Mouse (Mus musculus) midbrain, postnatal 0 days (tissue): Measurements from ENCODE around the gene Ncor2. TPM values are rescaled to one million over a fixed set of nuclear protein-coding genes. Genes with fewer than 3 reads are reported as not detected.

Source experiments
- ATAC-seq: fragments of 200-750 bp; cut with Nextera tagmentation; 2 replicates; pipeline ENCODE4 v1.8.0; 2017; ENCODE audit warnings: moderate number of reproducible peaks, mild to moderate bottlenecking, moderate TSS enrichment, moderate library complexity; ENCODE audit not compliant: low FRiP score
- DNase-seq: peaks from one replicate; pipeline ENCODE4 v3.0.0-alpha.2; 2015; ENCODE audit warnings: low spot score
- H3K27ac ChIP-seq: fragments of 300-500 bp; sonication (generic); 2 replicates; pipeline ENCODE4 v1.5.1; 2014; ENCODE audit warnings: low read depth, mild to moderate bottlenecking, low read length, mixed read lengths
- H3K27me3 ChIP-seq: fragments of 300-500 bp; sonication (generic); 2 replicates; pipeline ENCODE4 v1.6.1; 2014; ENCODE audit warnings: low read length, control low read depth, mixed read lengths; ENCODE audit not compliant: insufficient read depth
- H3K36me3 ChIP-seq: fragments of 300-500 bp; sonication (generic); 2 replicates; pipeline ENCODE4 v1.6.1; 2014; ENCODE audit warnings: low read length, control low read depth, mixed read lengths; ENCODE audit not compliant: insufficient read depth
- H3K4me1 ChIP-seq: fragments of 300-500 bp; sonication (generic); 2 replicates; pipeline ENCODE4 v1.6.1; 2014; ENCODE audit warnings: mild to moderate bottlenecking, control low read depth, antibody characterized with exemption, low read length, mixed read lengths; ENCODE audit not compliant: insufficient read depth
- H3K4me2 ChIP-seq: fragments of 300-500 bp; sonication (generic); 2 replicates; pipeline ENCODE4 v1.6.1; 2014; ENCODE audit warnings: low read depth, mild to moderate bottlenecking, low read length, mixed read lengths; ENCODE audit not compliant: poor library complexity, severe bottlenecking
- H3K4me3 ChIP-seq: fragments of 300-500 bp; sonication (generic); 2 replicates; pipeline ENCODE4 v1.5.1; 2014; ENCODE audit warnings: low read depth, mild to moderate bottlenecking, low read length, moderate library complexity
- H3K9ac ChIP-seq: fragments of 300-500 bp; sonication (generic); replicated peaks from 2 replicates; pipeline ENCODE4 v1.6.1; 2014; ENCODE audit warnings: mild to moderate bottlenecking, low read length, moderate library complexity, mixed read lengths; ENCODE audit not compliant: poor library complexity, severe bottlenecking
- H3K9me3 ChIP-seq: fragments of 300-500 bp; sonication (generic); 2 replicates; pipeline ENCODE4 v1.6.1; 2016; ENCODE audit warnings: low read length, control low read depth
- CTCF ChIP-seq: IDR thresholded peaks from 2 replicates; pipeline ENCODE4 v1.5.1; 2016; ENCODE audit warnings: antibody characterized with exemption, mild to moderate bottlenecking
- WGBS: fragments of 180-500 bp; shearing (Covaris S2); extraction: QIAGEN DNeasy Blood & Tissue Kit; methylation state at CpG from one replicate; pipeline ENCODE4 v1.1.7; 2014; 5-methylcytosine and 5-hydroxymethylcytosine counted together
- polyA plus RNA-seq: library from polyadenylated mRNA; unstranded; fragments of >200 nt; fragmentation: Nextera tagmentation; extraction: Ambion mirVana; gene quantifications from 2 replicates; pipeline ENCODE4 v1.2.1, GENCODE M21; 2015
- total RNA-seq: library from RNA; depleted of rRNA; stranded (reverse); fragments of >200 nt; gene quantifications from 2 replicates; pipeline ENCODE4 v1.2.3, GENCODE M21; 2014

The Ncor2 gene
- total and polyA plus RNA-seq, 2 experiments from 2014 or later = 17.8 to 22.8 TPM

DNA sequence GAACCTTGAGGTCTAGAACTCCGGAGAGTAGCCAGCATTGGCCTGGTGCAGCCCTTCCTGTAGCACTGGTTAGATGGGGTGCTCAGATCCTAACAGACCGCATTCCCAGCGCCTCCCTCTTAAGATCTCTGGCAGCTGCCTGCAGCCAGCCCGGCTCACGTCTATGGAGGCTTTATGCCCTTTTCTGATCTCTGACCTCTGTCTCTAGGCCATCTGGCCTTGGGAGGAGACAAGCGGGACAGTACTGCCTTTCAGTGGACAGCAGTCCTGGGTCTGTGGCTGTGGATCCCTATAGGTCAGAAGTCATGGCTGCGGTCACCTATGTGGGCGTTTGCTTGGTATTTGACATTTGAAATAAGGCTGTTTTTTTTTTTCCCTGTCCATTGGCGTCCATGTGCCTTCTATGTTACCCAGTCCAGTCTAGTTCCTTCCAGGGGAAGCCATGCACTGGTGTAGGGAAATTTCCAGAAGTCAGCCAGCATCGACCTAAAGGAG lies 178.2 kb downstream of the Ncor2 start:
- no peak overlapping the region for H3K27ac ChIP-seq
- WGBS = 72% methylated on average over 10 of the region's 10 CpGs
- H3K4me2 ChIP-seq = no peak overlapping the region
- DNase-seq = no peak
- peaks cover 6% of the 10 kb centered on the region; the same call in 1 of the 2 replicates for H3K4me1 ChIP-seq
- no peak overlapping the region for H3K9ac ChIP-seq
- H3K4me3 ChIP-seq = no peak overlapping the region
- H3K36me3 ChIP-seq = no peaks in the 10 kb centered on the region
- no peaks in the 10 kb centered on the region for H3K27me3 ChIP-seq
- ATAC-seq = no peak
- H3K9me3 ChIP-seq = no peaks in the 10 kb centered on the region
- TF ChIP-seq CTCF = no peak

DNA sequence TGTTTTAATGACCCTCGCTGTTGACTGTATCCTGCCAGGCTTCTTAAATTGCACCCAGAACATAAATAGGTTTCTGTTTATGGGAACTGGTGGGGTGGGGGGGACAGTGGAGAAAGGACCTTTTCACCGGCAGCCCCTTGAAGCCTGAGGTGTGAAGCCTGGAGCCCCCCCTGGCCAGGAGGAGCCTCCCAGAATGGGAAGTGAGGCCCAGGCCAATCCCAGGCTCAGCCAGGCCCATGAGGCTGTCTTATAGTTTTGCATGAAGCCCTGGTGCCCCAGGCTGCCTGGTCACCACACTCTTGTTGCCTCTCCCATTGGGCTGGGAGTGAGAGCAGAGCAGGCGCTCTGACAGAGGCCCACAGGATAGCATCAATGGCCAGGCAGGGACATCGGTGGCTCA lies 181.1 kb downstream of the Ncor2 start:
- ATAC-seq = no peak
- Histone ChIP-seq H3K4me2 (no peak overlapping the region), H3K4me3 (no peak overlapping the region)

DNA sequence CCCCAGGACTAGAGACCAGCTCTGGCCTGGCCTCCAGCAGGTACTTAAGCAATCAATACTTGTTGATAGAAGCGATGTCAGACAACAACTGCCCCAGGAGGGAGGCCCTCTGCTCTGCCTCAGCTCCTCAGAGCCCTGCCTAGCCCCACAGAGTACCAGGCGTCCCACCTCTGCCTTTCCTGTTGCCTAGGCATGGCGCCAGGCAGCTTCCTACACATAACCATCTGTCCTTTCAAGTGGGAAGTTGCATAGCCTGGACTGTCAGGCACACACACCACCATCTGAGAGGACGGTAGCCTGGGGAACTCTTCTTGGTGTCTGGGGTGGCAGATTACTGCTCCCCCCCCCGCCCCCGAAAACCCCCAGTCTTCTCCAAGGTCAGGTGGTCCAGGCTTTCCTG lies 182.2 kb downstream of the Ncor2 start:
- no peak overlapping the region for H3K9ac ChIP-seq
- no peak for ATAC-seq
- no peaks in the 10 kb centered on the region for H3K36me3 ChIP-seq
- no peaks in the 10 kb centered on the region for H3K4me1 ChIP-seq
- no peak for TF ChIP-seq CTCF
- WGBS = 70% methylated on average over 6 of the region's 6 CpGs
- no peak overlapping the region for H3K27ac ChIP-seq
- no peak overlapping the region for H3K4me2 ChIP-seq
- DNase-seq = no peak
- H3K4me3 ChIP-seq = no peak overlapping the region
- H3K27me3 ChIP-seq = no peaks in the 10 kb centered on the region
- H3K9me3 ChIP-seq = no peaks in the 10 kb centered on the region

More for the DNA sequence above, 181.1 kb downstream of the Ncor2 start:
- no peak overlapping the region for H3K27ac ChIP-seq
- WGBS = 89% methylated on average over 4 of the region's 4 CpGs
- H3K4me1 ChIP-seq = no peaks in the 10 kb centered on the region
- no peak for DNase-seq
- no peak overlapping the region for H3K9ac ChIP-seq
- H3K27me3 ChIP-seq = no peaks in the 10 kb centered on the region
- TF ChIP-seq CTCF = no peak
- no peaks in the 10 kb centered on the region for H3K36me3 ChIP-seq
- no peaks in the 10 kb centered on the region for H3K9me3 ChIP-seq

DNA sequence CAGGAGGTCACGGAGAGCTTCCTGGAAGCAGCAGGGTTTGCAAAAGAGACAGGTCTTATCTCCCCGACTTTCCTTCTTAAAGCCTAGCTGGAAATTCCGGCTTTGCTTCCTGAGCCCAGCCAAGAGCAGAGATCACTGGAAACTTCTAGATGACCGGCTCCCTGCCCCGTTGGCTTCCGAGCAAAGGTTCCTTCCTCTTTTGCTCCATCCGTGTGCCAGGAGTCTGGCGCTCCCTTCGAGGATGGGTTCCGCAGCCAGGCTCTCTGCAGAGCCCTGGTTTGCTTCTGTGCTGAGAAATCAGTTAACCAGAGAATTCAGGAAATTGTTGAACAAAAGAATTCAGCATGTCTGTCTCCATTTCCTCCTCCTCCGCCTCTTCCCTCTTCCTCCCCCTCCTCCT lies 186.1 kb downstream of the Ncor2 start:
- Histone ChIP-seq H3K4me1 (no peaks in the 10 kb centered on the region), H3K36me3 (no peaks in the 10 kb centered on the region), H3K4me2 (no peak overlapping the region), H3K27me3 (no peaks in the 10 kb centered on the region), H3K9me3 (no peaks in the 10 kb centered on the region), H3K4me3 (no peak overlapping the region), H3K9ac (no peak overlapping the region), H3K27ac (no peak overlapping the region)
- 78% methylated on average over 11 of the region's 11 CpGs for WGBS
- ATAC-seq = no peak
- DNase-seq = no peak
- TF ChIP-seq CTCF = no peak

DNA sequence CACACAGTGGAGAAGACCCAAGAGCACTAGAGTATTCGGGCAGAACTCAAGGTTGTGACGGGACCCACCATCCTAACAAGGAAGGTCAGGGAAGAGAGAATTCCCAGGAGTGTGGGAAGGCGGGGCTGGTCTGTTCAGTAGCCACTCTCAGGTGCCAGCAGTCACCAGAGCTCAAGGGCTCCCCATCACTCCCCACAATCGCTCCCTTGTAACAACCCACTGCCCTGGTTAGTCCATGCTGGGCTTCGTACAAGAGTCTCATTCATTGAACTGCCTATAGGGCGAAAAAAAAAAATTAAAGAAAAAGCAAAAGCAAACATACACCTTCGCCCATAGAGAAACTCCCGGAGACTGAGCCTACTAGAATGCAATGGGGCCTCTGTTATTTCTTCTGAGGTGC lies 186.7 kb downstream of the Ncor2 start:
- no peak for ATAC-seq
- 91% methylated on average over 8 of the region's 8 CpGs for WGBS

DNA sequence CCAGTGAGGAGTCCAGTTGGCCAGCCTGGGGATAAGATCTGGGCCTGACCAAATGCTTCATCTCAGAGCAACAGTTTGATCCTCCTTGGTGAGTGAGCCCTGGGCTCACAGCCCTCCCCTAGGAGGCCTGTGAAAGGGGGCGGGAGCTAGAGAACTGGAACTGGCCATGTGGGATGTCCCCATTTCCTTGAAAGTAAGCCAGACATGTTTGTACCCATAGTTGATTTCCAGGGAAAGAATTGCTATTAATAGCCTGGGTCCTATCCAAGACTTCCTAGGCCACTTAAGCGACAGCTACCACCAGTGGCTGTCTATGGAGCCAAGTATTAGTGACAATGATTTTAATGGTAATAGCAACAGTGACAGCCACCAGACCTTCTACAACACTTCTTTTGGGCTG lies 189.3 kb downstream of the Ncor2 start:
- no peaks in the 10 kb centered on the region for H3K4me1 ChIP-seq
- H3K27me3 ChIP-seq = no peaks in the 10 kb centered on the region
- 92% methylated on average over 2 of the region's 2 CpGs for WGBS
- H3K4me2 ChIP-seq = no peak overlapping the region
- no peaks in the 10 kb centered on the region for H3K36me3 ChIP-seq
- no peak overlapping the region for H3K27ac ChIP-seq
- ATAC-seq (no peak), DNase-seq (no peak)
- no peak overlapping the region for H3K4me3 ChIP-seq
- H3K9ac ChIP-seq = no peak overlapping the region
- H3K9me3 ChIP-seq = no peaks in the 10 kb centered on the region
- TF ChIP-seq CTCF = no peak

More for the DNA sequence above, 186.7 kb downstream of the Ncor2 start:
- no peak for DNase-seq
- no peaks in the 10 kb centered on the region for H3K4me1 ChIP-seq
- H3K9ac ChIP-seq = no peak overlapping the region
- no peak overlapping the region for H3K4me3 ChIP-seq
- no peaks in the 10 kb centered on the region for H3K36me3 ChIP-seq
- H3K4me2 ChIP-seq = no peak overlapping the region
- TF ChIP-seq CTCF = no peak
- no peaks in the 10 kb centered on the region for H3K9me3 ChIP-seq
- H3K27ac ChIP-seq = no peak overlapping the region
- H3K27me3 ChIP-seq = no peaks in the 10 kb centered on the region
